Mouse (Mus musculus) ZHBTc4 (cell line): Measurements from ENCODE around the gene Fzd7.

ENCODE experiments used
- DNase-seq: peaks from one replicate; pipeline ENCODE4 v3.0.0-alpha.2; 2011; ENCODE audit warnings: low read depth, low spot score

Gene Fzd7

DNA sequence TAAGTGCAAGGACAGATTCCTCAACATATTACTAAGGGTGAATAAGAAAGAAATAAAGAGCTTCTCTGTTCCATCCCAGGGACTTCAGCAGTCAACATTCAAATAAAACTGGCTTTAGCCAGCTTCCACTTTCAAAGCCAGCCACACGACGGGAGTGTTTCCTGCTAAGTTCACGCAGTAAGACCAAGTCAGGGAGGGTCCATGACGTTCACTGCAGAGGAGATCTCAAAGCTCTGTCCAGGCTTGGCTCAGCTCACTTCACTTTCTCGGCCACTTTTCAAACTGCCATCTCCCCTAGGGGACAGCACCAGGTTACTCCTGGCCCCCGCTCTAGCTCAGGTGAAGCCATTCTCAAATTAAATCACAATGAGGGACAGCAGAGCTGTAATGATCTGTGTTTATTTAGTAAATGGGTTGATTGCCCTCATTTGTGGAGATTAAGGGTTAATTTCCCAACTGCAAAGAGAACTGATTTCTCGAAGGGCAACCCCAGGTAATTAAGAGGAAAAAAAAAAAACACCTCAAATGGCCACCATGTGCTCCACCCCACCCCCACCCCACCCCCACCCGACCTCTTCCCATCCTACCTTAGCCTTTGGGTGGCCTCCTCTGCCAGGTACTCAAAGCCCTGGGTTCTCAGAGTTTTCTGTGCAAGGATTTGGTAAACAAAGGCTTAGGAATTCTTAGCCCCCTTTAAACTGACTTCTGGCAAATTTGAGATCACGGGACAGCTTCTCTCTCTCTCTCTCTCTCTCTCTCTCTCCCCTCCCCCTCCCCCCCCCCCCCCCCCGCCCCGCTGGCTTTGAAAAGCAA, 9.7 kb upstream of the Fzd7 start:
- peak; percentile 88 for DNase-seq

- peak; percentile 60 for DNase-seq
Observed at GRCm38 (mm10) chr1:59473181-59473555, 9.1 kb upstream of the Fzd7 start.

DNA sequence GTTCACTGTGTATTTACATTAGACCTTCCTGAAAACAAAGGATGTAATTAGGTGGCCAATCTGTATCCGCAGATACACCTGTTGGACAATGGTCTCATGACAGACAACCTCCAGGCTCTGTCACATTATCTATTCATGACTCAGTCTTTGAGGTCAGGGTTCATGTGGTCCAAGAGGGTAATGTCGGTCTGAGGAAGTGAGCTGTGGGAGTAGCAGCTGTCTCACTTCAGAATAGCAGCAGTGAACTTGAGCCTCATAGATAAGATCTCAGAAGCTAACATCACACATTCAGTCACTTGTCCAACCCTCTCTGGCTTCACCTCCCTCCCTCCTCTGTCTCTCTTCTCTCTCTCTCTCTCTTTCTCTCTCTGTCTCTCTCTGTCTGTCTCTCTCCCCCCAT, 6.6 kb upstream of the Fzd7 start:
- DNase-seq, result no peak

GRCm38 (mm10) chr1:59478911-59479310, 3.3 kb upstream of the Fzd7 start:
- DNase-seq, result no peak

DNA sequence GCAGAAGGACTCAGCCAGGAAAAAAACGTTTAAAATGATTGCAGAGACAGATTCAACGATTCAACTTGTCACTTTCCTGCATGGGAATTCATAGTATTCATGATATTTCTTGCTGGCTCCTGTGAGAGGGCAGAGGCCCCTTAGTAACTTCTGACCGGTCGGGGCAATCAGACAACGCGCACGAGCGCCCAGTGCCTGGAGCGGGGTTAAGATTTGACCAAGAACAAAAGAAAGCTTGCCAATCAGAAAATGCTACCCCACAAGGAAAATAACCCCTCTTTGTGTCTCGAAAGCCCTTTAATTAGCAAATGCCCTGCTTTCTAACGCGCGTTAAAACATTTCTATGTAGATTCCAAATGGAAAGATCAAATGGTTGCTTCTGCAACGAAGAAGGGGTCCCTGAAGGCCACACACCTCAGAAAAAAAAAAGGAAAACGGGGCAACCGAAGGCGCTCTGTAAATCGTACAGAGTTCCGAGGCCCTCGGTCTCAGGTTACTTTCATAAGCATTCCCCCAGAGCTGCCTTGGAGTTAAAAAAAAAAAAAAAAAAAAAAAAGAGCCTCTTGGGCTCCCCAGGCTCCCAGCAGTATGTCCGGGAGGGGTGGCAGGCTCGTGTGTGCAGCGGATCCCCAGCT, 1.3 kb upstream of the Fzd7 start:
- no peak for DNase-seq

GRCm38 (mm10) chr1:59481456-59482291, 550 bp upstream of the Fzd7 start:
- DNase-seq, result peak; percentile 99

DNA sequence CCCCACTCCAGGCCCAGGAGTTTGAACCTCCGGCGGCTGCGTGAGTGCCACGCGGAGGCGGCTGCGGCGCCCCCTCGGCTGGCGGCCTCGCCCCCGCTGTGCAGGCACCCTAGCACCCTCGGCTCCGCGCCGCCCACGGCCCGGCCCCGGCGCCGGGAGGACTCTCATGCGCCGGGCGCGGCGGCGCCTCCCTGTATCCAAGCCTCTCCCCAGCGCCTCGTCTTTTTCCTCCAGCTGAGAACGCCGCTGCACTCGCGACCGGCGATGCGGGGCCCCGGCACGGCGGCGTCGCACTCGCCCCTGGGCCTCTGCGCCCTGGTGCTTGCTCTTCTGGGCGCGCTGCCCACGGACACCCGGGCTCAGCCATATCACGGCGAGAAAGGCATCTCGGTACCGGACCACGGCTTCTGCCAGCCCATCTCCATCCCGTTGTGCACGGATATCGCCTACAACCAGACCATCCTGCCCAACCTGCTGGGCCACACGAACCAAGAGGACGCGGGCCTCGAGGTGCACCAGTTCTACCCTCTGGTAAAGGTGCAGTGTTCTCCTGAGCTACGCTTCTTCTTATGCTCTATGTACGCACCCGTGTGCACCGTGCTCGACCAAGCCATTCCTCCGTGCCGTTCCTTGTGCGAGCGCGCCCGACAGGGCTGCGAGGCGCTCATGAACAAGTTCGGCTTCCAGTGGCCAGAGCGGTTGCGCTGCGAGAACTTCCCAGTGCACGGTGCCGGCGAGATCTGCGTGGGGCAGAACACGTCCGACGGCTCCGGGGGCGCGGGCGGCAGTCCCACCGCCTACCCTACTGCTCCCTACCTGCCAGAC, 684 bp downstream of the Fzd7 start:
- DNase-seq, result peak; percentile 56

DNA sequence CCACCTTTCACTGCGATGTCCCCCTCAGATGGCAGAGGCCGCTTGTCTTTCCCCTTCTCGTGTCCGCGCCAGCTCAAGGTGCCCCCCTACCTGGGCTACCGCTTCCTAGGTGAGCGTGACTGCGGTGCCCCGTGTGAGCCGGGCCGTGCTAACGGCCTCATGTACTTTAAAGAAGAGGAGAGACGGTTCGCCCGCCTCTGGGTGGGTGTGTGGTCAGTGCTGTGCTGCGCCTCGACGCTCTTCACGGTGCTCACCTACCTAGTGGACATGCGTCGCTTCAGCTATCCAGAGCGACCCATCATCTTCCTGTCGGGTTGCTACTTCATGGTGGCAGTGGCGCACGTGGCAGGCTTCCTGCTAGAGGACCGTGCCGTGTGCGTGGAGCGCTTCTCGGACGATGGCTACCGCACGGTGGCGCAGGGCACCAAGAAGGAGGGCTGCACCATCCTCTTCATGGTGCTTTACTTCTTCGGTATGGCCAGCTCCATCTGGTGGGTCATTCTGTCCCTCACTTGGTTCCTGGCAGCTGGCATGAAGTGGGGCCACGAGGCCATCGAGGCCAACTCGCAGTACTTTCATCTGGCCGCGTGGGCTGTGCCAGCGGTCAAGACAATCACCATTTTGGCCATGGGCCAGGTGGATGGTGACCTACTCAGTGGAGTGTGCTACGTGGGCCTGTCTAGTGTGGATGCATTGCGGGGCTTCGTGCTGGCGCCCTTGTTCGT, 1.5 kb downstream of the Fzd7 start:
- DNase-seq, result peak; percentile 61

DNA sequence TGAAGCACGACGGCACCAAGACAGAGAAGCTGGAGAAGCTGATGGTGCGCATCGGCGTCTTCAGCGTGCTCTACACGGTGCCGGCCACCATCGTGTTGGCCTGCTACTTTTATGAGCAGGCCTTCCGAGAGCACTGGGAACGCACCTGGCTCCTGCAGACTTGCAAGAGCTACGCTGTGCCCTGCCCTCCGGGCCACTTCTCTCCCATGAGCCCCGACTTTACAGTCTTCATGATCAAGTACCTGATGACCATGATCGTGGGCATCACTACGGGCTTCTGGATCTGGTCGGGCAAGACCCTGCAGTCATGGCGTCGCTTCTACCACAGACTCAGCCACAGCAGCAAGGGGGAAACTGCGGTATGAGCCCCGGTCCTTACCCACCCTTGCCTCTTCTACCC, 2.1 kb downstream of the Fzd7 start:
- DNase-seq, result no peak

GRCm38 (mm10) chr1:59484791-59485785, 2.9 kb downstream of the Fzd7 start:
- DNase-seq, result peak; percentile 50

- no peak for DNase-seq
Observed at GRCm38 (mm10) chr1:59485803-59486202, 3.6 kb downstream of the Fzd7 start.

GRCm38 (mm10) chr1:59487651-59488051, 5.4 kb downstream of the Fzd7 start:
- DNase-seq, result peak; percentile 38

DNA sequence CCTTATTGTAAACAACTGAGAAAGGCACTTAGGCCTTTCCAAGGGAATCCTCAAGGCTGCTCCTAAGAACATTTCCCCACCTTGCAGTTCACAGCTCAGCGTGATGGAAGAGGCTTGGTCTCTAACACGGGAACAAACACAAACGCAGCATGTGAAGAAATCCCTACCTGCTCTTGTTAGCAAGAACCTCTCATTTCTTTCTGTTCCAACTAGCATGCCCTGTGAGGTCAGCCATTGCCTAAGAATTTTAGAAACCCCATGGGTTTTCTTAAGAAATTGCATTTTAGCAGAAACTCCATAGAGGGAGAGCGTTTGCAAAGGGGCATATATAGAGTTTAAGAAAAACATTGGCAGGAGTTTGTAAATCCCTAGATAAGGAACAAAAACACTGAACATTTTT, 6.3 kb downstream of the Fzd7 start:
- DNase-seq, result no peak

DNA sequence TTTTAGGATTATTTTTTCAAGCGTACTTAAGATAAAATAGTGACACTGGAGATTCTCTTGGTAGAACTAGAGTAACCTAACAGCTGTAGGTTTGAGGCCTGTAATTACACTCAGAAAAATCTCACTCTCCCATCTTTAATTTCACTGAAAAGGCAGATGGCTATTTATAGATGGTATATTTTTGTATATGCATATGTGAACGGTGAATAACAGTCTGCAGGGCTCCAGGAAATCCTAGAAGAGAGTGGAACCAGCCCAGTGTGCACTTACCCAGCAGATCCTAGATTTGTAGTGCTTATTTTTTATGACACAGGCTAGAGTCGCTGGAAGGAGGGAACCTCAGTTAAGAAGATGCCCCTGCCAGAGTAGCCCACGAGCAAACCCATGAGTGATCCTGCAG, 6.8 kb downstream of the Fzd7 start:
- DNase-seq, result no peak

DNA sequence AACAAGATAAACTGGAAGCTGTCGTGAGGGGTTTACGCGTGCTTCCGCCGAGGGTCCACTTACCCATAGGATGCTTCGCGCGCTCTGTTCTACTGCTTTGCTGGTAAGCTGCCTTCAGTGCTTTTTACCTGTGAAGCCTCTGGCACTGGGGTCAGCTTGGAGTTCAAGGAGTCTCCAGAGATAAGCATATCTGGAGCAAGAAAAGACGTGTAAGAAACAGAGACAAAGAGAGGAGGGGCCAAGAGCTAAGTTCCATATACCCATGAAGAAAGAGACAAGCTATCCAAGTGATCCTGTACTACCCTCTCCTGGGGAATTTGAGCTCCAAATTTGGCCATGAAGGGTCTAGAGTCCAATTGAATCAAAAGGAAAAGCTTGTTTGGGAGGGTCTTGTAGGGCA, 9.3 kb downstream of the Fzd7 start:
- DNase-seq, result no peak

GRCm38 (mm10) chr1:59492432-59492831, 10.2 kb downstream of the Fzd7 start:
- DNase-seq, result no peak

GRCm38 (mm10) chr1:59495970-59496369, 13.7 kb downstream of the Fzd7 start:
- no peak for DNase-seq

- no peak for DNase-seq
Observed at GRCm38 (mm10) chr1:59497741-59498613, 15.8 kb downstream of the Fzd7 start.

DNA sequence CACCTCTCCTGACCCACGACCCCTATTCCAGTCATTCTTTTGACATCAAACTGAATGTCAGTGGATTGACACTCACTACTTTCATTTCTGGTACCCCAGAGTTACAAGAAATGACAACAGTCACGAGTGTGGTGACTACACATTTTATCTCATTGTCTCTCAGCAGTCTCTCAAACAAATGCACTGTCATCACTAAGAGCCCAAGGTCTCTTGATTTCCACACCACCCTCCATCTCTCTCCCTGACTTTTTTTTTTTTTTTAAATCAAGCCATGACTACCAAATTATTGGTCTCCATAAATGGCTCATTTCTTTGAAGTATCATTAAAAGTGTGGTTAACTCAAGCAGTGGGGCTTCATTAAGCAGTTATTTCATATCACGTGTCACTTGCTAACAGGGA, 17.1 kb downstream of the Fzd7 start:
- DNase-seq, result no peak
